Mouse (Mus musculus): ENCODE measurements around the gene Hoxb8. TPM values are rescaled to one million over a fixed set of nuclear protein-coding genes. Genes with fewer than 3 reads are reported as not detected.

Hoxb8 gene
- total RNA-seq, 1 experiment: 0.18 TPM

- in situ Hi-C loops (cut with MboI; ENCODE audit: low sequenced_read_pairs in 2 of 2, unreplicated experiment in 2 of 2): loop anchor here in 1 of 2 experiments (10.0 kb wide), 1 partner anchor 249 kb away; no protein-coding TSS in a partner anchor
- H3K9me3 ChIP-seq (ENCODE audit: control insufficient read depth, insufficient read depth, low read depth, low read length): no peaks in the 10 kb centered on the region
- no peak overlapping the region for H3K4me3 ChIP-seq (ENCODE audit: insufficient read depth in 1 of 2, low read depth in 1 of 2, low read length in 2 of 2, poor library complexity in 1 of 2, severe bottlenecking in 1 of 2)
- H3K9ac ChIP-seq (ENCODE audit: insufficient read depth, low read depth, low read length, poor library complexity, severe bottlenecking): no peak overlapping the region
- TF ChIP-seq ZNF384 (IDR thresholded peaks at IDR 0.05; ENCODE audit: low read depth, low read length) (no peak), HCFC1 (IDR thresholded peaks at IDR 0.05; ENCODE audit: borderline replicate concordance, insufficient read depth, low read length) (no peak), CHD2 (IDR thresholded peaks at IDR 0.05; ENCODE audit: low read depth, low read length) (no peak), ZC3H11A (IDR thresholded peaks at IDR 0.05; ENCODE audit: borderline replicate concordance, low read depth, low read length) (no peak), MAFK (IDR thresholded peaks at IDR 0.05; ENCODE audit: insufficient read depth, low read depth, low read length) (no peak)
- H3K27ac ChIP-seq (ENCODE audit: insufficient read depth, low read depth, low read length, poor library complexity, severe bottlenecking): no peak overlapping the region
- H3K36me3 ChIP-seq (ENCODE audit: control insufficient read depth, insufficient read depth, low read length, poor library complexity, severe bottlenecking): no peaks in the 10 kb centered on the region
- DNase-seq (ENCODE audit: low read depth, low spot score): no peak
- peaks cover 0 to 3% of the 10 kb centered on the region in 2 experiments; a peak in 1 of 4 replicates for H3K4me1 ChIP-seq (ENCODE audit: control insufficient read depth in 2 of 2, insufficient read depth in 2 of 2, low read length in 2 of 2, poor library complexity in 1 of 2)
Observed at GRCm38 (mm10) chr11:96305505-96306182, 23.9 kb downstream of the Hoxb8 start.

GRCm38 (mm10) chr11:96306183-96306907 lies 24.6 kb downstream of the Hoxb8 start:
- Histone ChIP-seq H3K27ac (ENCODE audit: insufficient read depth, low read depth, low read length, poor library complexity, severe bottlenecking) (no peak overlapping the region), H3K36me3 (ENCODE audit: control insufficient read depth, insufficient read depth, low read length, poor library complexity, severe bottlenecking) (no peaks in the 10 kb centered on the region), H3K9ac (ENCODE audit: insufficient read depth, low read depth, low read length, poor library complexity, severe bottlenecking) (no peak overlapping the region), H3K4me1 (ENCODE audit: control insufficient read depth in 2 of 2, insufficient read depth in 2 of 2, low read length in 2 of 2, poor library complexity in 1 of 2) (peaks cover 0 to 3% of the 10 kb centered on the region in 2 experiments; a peak in 1 of 4 replicates), H3K4me3 (ENCODE audit: insufficient read depth in 1 of 2, low read depth in 1 of 2, low read length in 2 of 2, poor library complexity in 1 of 2, severe bottlenecking in 1 of 2) (no peak overlapping the region), H3K9me3 (ENCODE audit: control insufficient read depth, insufficient read depth, low read depth, low read length) (no peaks in the 10 kb centered on the region)
- DNase-seq (ENCODE audit: low read depth, low spot score): no peak
- TF ChIP-seq ZNF384 (IDR thresholded peaks at IDR 0.05; ENCODE audit: low read depth, low read length) (no peak), MAFK (IDR thresholded peaks at IDR 0.05; ENCODE audit: insufficient read depth, low read depth, low read length) (no peak), HCFC1 (IDR thresholded peaks at IDR 0.05; ENCODE audit: borderline replicate concordance, insufficient read depth, low read length) (no peak), CHD2 (IDR thresholded peaks at IDR 0.05; ENCODE audit: low read depth, low read length) (no peak), ZC3H11A (IDR thresholded peaks at IDR 0.05; ENCODE audit: borderline replicate concordance, low read depth, low read length) (no peak)
- in situ Hi-C loops (cut with MboI; ENCODE audit: low sequenced_read_pairs in 2 of 2, unreplicated experiment in 2 of 2): loop anchor here in 1 of 2 experiments (10.0 kb wide), 1 partner anchor 248 kb away; no protein-coding TSS in a partner anchor

- TF ChIP-seq CHD2 (IDR thresholded peaks at IDR 0.05; ENCODE audit: low read depth, low read length) (no peak), ZC3H11A (IDR thresholded peaks at IDR 0.05; ENCODE audit: borderline replicate concordance, low read depth, low read length) (no peak), MAFK (IDR thresholded peaks at IDR 0.05; ENCODE audit: insufficient read depth, low read depth, low read length) (no peak), ZNF384 (IDR thresholded peaks at IDR 0.05; ENCODE audit: low read depth, low read length) (no peak), HCFC1 (IDR thresholded peaks at IDR 0.05; ENCODE audit: borderline replicate concordance, insufficient read depth, low read length) (no peak)
- peaks cover 0 to 4% of the 10 kb centered on the region in 2 experiments; a peak in 2 of 4 replicates for H3K4me1 ChIP-seq (ENCODE audit: control insufficient read depth in 2 of 2, insufficient read depth in 2 of 2, low read length in 2 of 2, poor library complexity in 1 of 2)
- no peak overlapping the region for H3K4me3 ChIP-seq (ENCODE audit: insufficient read depth in 1 of 2, low read depth in 1 of 2, low read length in 2 of 2, poor library complexity in 1 of 2, severe bottlenecking in 1 of 2)
- in situ Hi-C loops (cut with MboI; ENCODE audit: low sequenced_read_pairs in 2 of 2, unreplicated experiment in 2 of 2): loop anchor here in 1 of 2 experiments (10.0 kb wide), 1 partner anchor 248 kb away; no protein-coding TSS in a partner anchor
- H3K36me3 ChIP-seq (ENCODE audit: control insufficient read depth, insufficient read depth, low read length, poor library complexity, severe bottlenecking): no peaks in the 10 kb centered on the region
- H3K9me3 ChIP-seq (ENCODE audit: control insufficient read depth, insufficient read depth, low read depth, low read length): no peaks in the 10 kb centered on the region
- DNase-seq (ENCODE audit: low read depth, low spot score): no peak
- no peak overlapping the region for H3K27ac ChIP-seq (ENCODE audit: insufficient read depth, low read depth, low read length, poor library complexity, severe bottlenecking)
- H3K9ac ChIP-seq (ENCODE audit: insufficient read depth, low read depth, low read length, poor library complexity, severe bottlenecking): no peak overlapping the region
Observed at GRCm38 (mm10) chr11:96306908-96307269, 25.2 kb downstream of the Hoxb8 start.

- DNase-seq (ENCODE audit: low read depth, low spot score): no peak
- H3K4me1 ChIP-seq (ENCODE audit: control insufficient read depth in 2 of 2, insufficient read depth in 2 of 2, low read length in 2 of 2, poor library complexity in 1 of 2): peaks cover 0 to 8% of the 10 kb centered on the region in 2 experiments; a peak in 2 of 4 replicates
- no peak overlapping the region for H3K9ac ChIP-seq (ENCODE audit: insufficient read depth, low read depth, low read length, poor library complexity, severe bottlenecking)
- H3K4me3 ChIP-seq (ENCODE audit: insufficient read depth in 1 of 2, low read depth in 1 of 2, low read length in 2 of 2, poor library complexity in 1 of 2, severe bottlenecking in 1 of 2): no peak overlapping the region
- in situ Hi-C loops (cut with MboI; ENCODE audit: low sequenced_read_pairs in 2 of 2, unreplicated experiment in 2 of 2): loop anchor here in 1 of 2 experiments (10.0 kb wide), 1 partner anchor 246 kb away; no protein-coding TSS in a partner anchor
- TF ChIP-seq CHD2 (IDR thresholded peaks at IDR 0.05; ENCODE audit: low read depth, low read length) (no peak), MAFK (IDR thresholded peaks at IDR 0.05; ENCODE audit: insufficient read depth, low read depth, low read length) (no peak), ZC3H11A (IDR thresholded peaks at IDR 0.05; ENCODE audit: borderline replicate concordance, low read depth, low read length) (no peak)
- H3K27ac ChIP-seq (ENCODE audit: insufficient read depth, low read depth, low read length, poor library complexity, severe bottlenecking): no peak overlapping the region
- no peaks in the 10 kb centered on the region for H3K36me3 ChIP-seq (ENCODE audit: control insufficient read depth, insufficient read depth, low read length, poor library complexity, severe bottlenecking)
- H3K9me3 ChIP-seq (ENCODE audit: control insufficient read depth, insufficient read depth, low read depth, low read length): no peaks in the 10 kb centered on the region
Observed at GRCm38 (mm10) chr11:96308763-96309162, 27.1 kb downstream of the Hoxb8 start.
